Mouse (Mus musculus): ENCODE measurements at regions not wholly inside any gene's neighbourhood (a gene's known extent, or its start where the extent isn't known, plus 50 kb on each side); places are given as distances from the start of the nearest gene placed in this dataset.

GRCm38 (mm10) chr13:97705926-97706325 lies 54.5 kb downstream of the Gm10260 start:
- no peak for DNase-seq (ENCODE audit: extremely low spot score, low spot score)

GRCm38 (mm10) chr13:97704541-97704940 lies 55.9 kb downstream of the Gm10260 start:
- DNase-seq (ENCODE audit: extremely low spot score, low spot score), result no peak

DNA sequence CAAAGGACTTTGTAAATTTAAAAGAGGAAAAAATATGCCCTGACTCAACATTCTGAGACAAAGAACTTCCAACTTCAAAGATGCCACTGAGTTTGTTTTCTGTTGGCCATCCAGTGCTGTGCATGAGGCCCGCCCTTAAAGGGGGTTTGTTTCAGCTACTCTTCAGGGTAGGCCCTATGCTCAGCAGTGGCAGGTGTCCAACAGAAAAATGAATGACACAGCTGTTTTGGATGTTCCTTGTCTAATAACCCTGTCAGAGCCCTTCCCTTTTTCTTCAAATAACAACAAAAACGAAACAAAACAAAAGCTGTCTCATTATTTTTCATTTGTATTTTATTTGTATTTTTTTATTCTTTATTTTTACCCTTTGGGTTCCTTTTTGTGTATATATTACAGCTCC lies 61.5 kb downstream of the Gm10260 start:
- no peak for DNase-seq (ENCODE audit: extremely low spot score, low spot score)

GRCm38 (mm10) chr13:97698317-97698716 lies 62.1 kb downstream of the Gm10260 start:
- DNase-seq (ENCODE audit: extremely low spot score, low spot score), result no peak

DNA sequence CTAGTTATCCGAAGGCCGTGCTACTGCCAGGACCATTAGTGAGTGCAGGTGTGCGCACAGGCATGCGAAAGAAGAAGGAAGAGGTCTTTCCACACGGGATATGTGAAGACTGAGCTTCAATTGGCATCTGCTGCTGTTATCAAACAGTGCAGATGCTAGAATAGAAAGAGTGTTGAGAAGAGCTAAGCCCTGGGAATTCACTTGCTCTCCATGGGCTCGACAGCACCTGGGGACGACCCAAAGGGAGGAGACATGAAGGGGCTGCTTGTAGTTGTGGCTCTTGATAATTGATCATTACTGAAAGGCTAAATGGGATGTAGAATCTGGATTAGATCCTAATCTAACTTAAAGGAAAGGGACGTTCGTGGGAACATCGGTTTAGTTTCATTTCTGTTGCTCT lies 63.2 kb downstream of the Gm10260 start:
- no peak for DNase-seq (ENCODE audit: extremely low spot score, low spot score)

GRCm38 (mm10) chr13:97695022-97695421 lies 65.4 kb downstream of the Gm10260 start:
- no peak for DNase-seq (ENCODE audit: extremely low spot score, low spot score)

- peak; percentile 40 for DNase-seq (ENCODE audit: extremely low spot score, low spot score)
These were observed 66.0 kb downstream of the Gm10260 start for GRCm38 (mm10) chr13:97694356-97694990.

GRCm38 (mm10) chr13:97688310-97688886 lies 72.0 kb downstream of the Gm10260 start:
- DNase-seq (ENCODE audit: extremely low spot score, low spot score), result no peak

DNA sequence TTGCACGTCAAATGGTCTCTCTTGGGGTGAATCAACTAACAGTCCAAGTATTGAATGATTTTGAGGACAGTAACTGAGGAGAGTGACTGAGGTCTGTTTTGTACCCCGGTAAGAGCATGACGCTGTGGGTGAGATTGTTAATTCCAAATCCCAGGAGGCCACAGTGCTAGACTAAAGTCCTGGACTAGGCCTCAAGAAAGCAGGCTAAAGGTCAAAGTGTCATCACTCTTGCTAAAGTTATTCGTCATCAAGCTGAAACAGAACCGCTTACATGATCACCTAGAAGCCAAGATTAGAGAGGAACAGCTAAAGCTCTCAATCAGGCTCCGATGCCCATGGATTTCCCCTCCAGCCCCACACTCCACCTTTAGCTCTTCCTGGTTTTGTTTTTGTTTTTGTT lies 76.6 kb downstream of the Gm10260 start:
- no peak for DNase-seq (ENCODE audit: extremely low spot score, low spot score)

GRCm38 (mm10) chr13:97681228-97681987 lies 79.0 kb downstream of the Gm10260 start:
- peak; percentile 24 for DNase-seq (ENCODE audit: extremely low spot score, low spot score)

DNA sequence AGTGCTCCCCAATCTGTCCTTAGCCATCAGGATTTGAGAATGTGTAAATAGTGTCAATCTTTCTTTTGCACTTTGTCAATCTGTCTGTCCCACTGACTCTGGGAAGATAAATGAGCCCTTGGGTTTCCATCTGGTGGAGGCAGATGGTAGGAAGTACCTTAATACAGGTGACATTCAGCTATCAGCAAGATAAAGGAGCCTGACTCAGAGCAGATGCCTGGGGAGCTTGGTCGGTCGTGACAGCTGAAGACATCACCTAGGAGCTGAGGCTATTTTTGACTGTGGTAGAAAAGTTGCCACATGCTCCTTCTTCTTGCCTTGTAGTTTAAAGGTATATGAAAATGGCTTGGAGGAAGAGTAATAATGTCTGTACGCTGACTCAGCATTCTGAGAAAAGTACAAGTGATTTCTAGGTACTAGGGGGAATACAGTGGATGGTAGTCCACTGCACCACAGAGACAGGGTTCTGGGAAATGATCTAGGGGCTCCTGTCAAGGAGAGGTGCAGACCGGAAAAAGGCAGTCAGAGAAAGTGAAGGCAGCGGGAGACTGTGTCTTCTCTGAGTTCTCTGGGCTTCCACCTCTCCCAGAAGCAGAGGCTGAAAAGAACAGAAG lies 80.0 kb downstream of the Gm10260 start:
- no peak for DNase-seq (ENCODE audit: extremely low spot score, low spot score)

DNA sequence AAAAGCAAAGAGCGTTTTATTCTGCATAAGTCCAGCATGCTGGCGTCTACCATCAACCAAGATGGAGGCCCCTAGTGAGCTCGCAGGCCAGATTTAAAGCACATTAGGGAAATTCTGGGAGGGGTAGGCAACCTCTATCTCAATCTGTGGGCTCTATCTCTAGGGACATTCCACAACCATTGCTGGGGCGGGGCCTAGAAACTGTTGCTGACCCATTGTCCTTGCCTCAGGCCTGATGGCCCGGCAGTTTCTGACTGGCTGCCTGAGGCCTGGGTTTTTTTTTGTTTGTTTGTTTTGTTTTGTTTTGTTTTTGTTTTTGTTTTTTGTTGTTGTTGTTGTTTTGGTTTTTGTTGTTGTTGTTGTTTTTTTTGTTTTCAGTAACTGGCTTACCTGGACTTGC lies 81.4 kb downstream of the Gm10260 start:
- DNase-seq (ENCODE audit: extremely low spot score, low spot score), result no peak

- DNase-seq (ENCODE audit: extremely low spot score, low spot score), result no peak
These were observed 83.8 kb downstream of the Gm10260 start for GRCm38 (mm10) chr13:97676536-97677048.

- no peak for DNase-seq (ENCODE audit: extremely low spot score, low spot score)
These were observed 87.3 kb downstream of the Gm10260 start for GRCm38 (mm10) chr13:97673107-97673506.

DNA sequence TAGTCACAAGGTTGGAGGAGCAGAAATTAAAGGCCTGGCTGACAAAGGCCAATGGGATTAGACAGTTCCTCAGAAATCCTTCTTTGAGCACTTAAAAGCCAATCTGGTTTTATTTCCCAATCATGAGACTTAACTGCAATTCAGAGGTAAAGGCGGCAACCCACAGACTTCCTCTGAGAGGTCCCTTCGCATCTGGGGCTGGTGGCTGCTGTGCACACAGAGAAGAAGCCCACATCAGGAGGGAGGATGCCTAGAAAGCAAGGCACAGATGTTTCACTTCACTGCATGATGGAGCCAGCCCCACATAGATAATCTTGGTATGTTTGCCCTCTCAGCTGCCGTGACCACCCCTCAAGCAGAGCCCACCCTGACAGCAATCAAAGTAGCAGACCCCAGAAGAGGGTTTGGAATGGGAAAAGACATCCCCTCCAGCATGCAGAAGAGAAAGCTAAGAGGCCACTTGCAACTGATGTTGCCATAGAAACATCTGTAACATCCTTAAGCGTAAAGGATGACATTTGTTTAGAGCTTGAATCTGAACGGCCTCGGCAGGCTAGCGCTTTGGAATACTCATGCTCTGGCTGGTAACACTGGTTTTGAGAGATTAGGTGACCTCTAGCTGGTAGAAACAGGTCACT lies 88.3 kb downstream of the Gm10260 start:
- DNase-seq (ENCODE audit: extremely low spot score, low spot score), result no peak

DNA sequence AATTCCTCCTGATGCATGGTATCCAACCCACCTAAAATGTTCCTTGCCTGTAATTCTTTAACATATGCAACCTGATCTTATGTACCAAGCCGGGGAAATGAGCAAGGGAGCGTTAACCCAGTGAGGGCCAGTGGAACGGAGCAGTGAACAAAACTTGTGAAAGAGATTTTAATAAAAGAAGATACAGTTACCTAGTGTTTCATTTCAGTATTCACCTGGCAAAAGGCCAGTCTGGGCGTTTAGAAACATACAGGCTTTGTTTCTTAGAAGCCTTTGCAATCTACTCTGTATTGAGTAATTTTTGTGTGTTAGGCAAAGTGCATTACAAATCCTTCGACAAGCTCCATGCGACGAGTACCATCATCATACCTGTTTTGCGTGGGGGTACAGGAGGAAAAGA lies 91.1 kb downstream of the Gm10260 start:
- no peak for DNase-seq (ENCODE audit: extremely low spot score, low spot score)

DNA sequence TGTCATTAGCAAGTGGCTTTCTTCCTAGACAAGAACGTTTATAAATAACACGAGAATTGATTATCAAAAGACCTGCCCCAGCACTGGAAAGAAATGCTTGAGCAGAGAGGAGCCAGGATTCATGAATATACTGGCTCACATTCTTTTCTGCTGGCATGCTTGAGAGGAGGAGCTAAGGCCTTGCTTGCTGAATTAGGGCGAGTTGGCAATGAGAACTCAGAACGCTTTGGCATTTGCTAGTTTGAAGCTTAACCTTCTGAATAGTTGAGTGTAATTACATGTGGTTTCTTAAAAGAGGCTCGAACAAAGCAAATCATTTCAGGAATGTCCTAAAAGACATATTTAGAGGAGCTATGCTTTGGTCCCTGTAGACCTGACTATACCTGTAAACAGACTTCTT lies 91.5 kb downstream of the Gm10260 start:
- no peak for DNase-seq (ENCODE audit: extremely low spot score, low spot score)

DNA sequence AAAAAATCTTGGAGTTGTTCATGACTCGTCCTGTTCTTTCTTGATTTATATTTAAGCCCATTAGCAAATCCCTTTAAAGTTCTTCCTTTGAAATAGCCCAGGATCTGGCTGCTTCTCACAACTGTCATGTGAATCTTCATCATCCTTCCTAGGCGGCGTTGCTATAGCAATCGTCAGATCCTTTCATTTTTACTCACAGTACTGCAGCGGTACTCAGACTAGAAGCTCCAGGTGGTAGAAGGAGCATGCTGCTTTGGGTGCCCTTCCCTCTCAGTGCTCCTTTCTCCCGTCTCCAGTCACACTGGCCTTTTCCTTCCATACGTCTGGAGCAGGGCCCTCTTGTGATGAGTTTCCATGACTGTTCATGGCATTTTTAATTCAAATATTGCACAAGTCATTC lies 93.1 kb downstream of the Gm10260 start:
- no peak for DNase-seq (ENCODE audit: extremely low spot score, low spot score)

- DNase-seq (ENCODE audit: extremely low spot score, low spot score), result no peak
These were observed 93.7 kb downstream of the Gm10260 start for GRCm38 (mm10) chr13:97666761-97667160.

GRCm38 (mm10) chr13:97665226-97665625 lies 95.2 kb downstream of the Gm10260 start:
- DNase-seq (ENCODE audit: extremely low spot score, low spot score), result no peak

GRCm38 (mm10) chr13:97662741-97663140 lies 97.7 kb downstream of the Gm10260 start:
- DNase-seq (ENCODE audit: extremely low spot score, low spot score), result no peak

DNA sequence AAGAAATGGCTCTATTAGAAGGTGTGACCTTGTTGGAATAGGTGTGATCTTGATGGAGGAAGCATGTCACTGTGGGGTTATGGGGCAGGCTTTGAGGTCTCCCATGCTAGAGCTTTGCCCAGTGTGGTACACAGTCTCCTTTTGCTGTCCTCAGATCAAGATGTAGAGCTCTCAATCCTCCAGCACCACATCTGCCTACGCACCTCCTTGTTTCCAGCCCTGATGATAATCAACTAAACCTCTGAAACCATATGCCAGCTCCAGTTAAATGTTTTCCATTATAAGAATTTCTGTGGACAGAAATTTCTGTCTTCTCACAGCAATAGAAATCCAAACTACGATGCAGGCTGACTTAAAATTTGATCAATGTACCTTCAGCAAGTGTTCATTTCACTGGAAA lies 103.8 kb downstream of the Gm10260 start:
- DNase-seq (ENCODE audit: extremely low spot score, low spot score), result no peak

All from neural tube, embryonic 10.5 days (tissue).